Mouse (Mus musculus) intestine, postnatal 0 days (tissue): ENCODE results near the gene Wdtc1. TPM values are rescaled to one million over a fixed set of nuclear protein-coding genes. Genes with fewer than 3 reads are reported as not detected.

Source experiments
- ATAC-seq: fragments of 200-750 bp; cut with Nextera tagmentation; 2 replicates; pipeline ENCODE4 v1.8.0; 2017; ENCODE audit warnings: mild to moderate bottlenecking, moderate TSS enrichment, moderate library complexity
- H3K27ac ChIP-seq: fragments of 300-500 bp; sonication (generic); 2 replicates; pipeline ENCODE4 v1.5.1; 2014; ENCODE audit warnings: mild to moderate bottlenecking, low read depth, low read length, moderate library complexity
- H3K27me3 ChIP-seq: fragments of 300-500 bp; sonication (generic); replicated peaks from 2 replicates; pipeline ENCODE4 v1.6.1; 2014; ENCODE audit warnings: low read length, mixed read lengths; ENCODE audit not compliant: control insufficient read depth, insufficient read depth
- H3K36me3 ChIP-seq: fragments of 300-500 bp; sonication (generic); 2 replicates; pipeline ENCODE4 v1.6.1; 2014; ENCODE audit warnings: mild to moderate bottlenecking, moderate library complexity; ENCODE audit not compliant: control insufficient read depth, insufficient read depth
- H3K4me1 ChIP-seq: fragments of 300-500 bp; sonication (generic); replicated peaks from 2 replicates; pipeline ENCODE4 v1.6.1; 2014; ENCODE audit warnings: antibody characterized with exemption, low read length, mixed read lengths; ENCODE audit not compliant: control insufficient read depth, insufficient read depth
- H3K4me2 ChIP-seq: fragments of 300-500 bp; sonication (generic); replicated peaks from 2 replicates; pipeline ENCODE4 v1.6.1; 2014; ENCODE audit warnings: low read depth, mild to moderate bottlenecking, moderate library complexity
- H3K4me3 ChIP-seq: fragments of 300-500 bp; sonication (generic); 2 replicates; pipeline ENCODE4 v1.5.1; 2014; ENCODE audit warnings: low read depth, low read length
- H3K9ac ChIP-seq: fragments of 300-500 bp; sonication (generic); 2 replicates; pipeline ENCODE4 v1.6.1; 2014; ENCODE audit warnings: mild to moderate bottlenecking, low read depth, low read length
- H3K9me3 ChIP-seq: fragments of 300-500 bp; sonication (generic); 2 replicates; pipeline ENCODE4 v1.6.1; 2016; ENCODE audit warnings: mixed run types; ENCODE audit not compliant: control insufficient read depth
- CTCF ChIP-seq: sonication (generic); IDR thresholded peaks from 2 replicates; pipeline ENCODE4 v1.5.1; 2016; ENCODE audit warnings: low read depth, mild to moderate bottlenecking, control low read depth, antibody characterized with exemption, moderate library complexity
- WGBS: fragments of 180-500 bp; shearing (Covaris S2); extraction: QIAGEN DNeasy Blood & Tissue Kit; methylation state at CpG from one replicate; pipeline ENCODE4 v1.1.7; 2014; 5-methylcytosine and 5-hydroxymethylcytosine counted together
- polyA plus RNA-seq: library from polyadenylated mRNA; unstranded; fragments of >200 nt; fragmentation: Nextera tagmentation; extraction: Ambion mirVana; gene quantifications from 2 replicates; pipeline ENCODE4 v1.2.1, GENCODE M21; 2015

The Wdtc1 gene
- polyA plus RNA-seq, 1 experiment from 2014 or later, result 7.2 TPM

DNA sequence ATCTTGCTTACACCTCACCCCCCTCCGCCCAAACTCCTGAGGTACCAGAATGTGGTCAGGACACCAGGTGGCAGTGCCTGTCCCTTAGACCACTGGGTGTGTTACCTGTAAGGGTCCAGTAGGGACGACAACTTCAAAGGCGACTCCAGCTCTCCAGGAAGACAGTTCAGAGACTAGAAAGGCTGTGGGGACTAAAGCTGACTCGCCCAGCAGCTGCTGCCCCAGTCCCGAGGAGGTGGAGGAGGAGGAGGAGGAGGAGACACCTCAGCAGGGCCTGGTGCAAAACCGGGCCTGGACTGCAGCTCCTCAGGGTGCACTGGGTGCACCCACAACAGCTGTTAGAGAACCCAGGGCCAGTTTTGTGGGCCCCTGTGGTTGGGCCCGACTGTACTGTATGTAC is 90.4 kb downstream of the Wdtc1 start, which contains the start of gene Sytl1:
Sytl1 (minus strand) TSS at position 232 of the 400 bp plus-strand sequence.
- no peaks in the 10 kb centered on the region for H3K9me3 ChIP-seq
- H3K4me1 ChIP-seq, result no peaks in the 10 kb centered on the region
- 0 out of 2 replicates have a peak within 1 kb of the TSS, but pooled peaks have one; percentile 11 for H3K9ac ChIP-seq
- no peak within 1 kb of the TSS for H3K27ac ChIP-seq
- H3K4me2 ChIP-seq, result no peak within 1 kb of the TSS
- peak; percentile 30 for TF ChIP-seq CTCF
- no peak within 1 kb of the TSS for H3K4me3 ChIP-seq
- peaks cover 31% of the 10 kb centered on the region for H3K36me3 ChIP-seq
- no peak for ATAC-seq
- H3K27me3 ChIP-seq, result no peaks in the 10 kb centered on the region
- 35% methylated on average over 7 of the region's 7 CpGs for WGBS

DNA sequence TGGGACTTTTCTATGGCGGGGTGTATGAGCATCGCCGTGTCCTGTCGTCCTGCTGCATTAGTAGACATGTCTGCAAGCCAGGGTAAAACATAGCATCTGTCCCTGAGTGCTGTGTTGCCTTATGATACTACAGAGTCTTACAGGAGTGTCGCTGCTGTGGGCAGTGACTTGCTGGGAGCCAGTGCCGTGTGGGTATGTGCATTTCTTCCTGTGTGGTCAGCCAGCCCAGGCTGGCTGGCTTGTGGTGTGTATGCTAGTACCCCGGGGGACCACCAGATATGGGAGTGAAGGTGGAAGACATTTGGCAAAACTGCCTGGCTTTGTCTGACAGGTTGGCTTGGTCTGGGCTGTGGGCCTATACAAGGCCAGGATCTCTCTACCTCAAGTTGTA is 90.9 kb downstream of the Wdtc1 start:
- H3K27me3 ChIP-seq, result no peaks in the 10 kb centered on the region
- ATAC-seq, result no peak
- no peak overlapping the region for H3K4me2 ChIP-seq
- 66% methylated on average over 7 of the region's 7 CpGs for WGBS
- peaks cover 26% of the 10 kb centered on the region for H3K36me3 ChIP-seq
- H3K9me3 ChIP-seq, result no peaks in the 10 kb centered on the region
- H3K4me1 ChIP-seq, result peaks cover 2% of the 10 kb centered on the region; the same call in 1 of the 2 replicates
- 0 out of 2 replicates have a peak overlapping the region, but pooled peaks have one; percentile 11 for H3K9ac ChIP-seq
- TF ChIP-seq CTCF, result no peak
- H3K27ac ChIP-seq, result no peak overlapping the region
- no peak overlapping the region for H3K4me3 ChIP-seq

DNA sequence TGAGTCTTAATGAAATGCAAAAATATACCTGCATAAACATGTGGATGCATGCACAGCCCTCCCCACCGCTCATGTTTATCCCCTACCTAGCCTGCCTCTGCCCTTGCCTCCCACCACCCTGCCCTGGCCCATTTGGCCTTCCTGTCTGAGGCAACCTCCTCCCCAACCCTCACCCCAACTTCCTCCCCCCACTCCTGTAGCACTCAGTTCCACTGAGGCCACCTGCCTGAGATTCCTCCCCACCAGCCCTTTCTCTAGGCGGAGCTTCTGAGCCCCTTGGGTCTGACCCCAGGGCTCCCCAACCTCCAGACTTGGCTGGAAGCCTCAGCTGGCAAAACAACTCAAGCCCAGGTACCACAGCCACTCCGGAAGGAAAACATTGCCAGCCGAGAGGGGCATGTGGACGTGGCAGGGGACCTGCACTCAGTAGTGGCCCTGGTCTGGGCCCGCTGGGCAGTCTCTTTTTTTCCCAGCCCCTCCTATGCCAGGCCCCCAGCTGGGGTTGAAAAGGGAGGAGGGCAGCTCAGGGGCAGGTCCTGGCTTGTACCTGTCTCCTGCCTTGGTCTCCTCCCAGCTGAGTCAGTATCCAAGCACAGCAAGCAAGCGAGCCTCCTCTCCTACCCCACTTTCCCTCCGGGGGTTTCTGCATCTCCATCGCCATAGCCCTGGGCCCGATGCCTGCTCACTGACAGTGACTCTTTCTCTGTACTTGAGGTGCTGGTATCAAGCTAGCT is 91.5 kb downstream of the Wdtc1 start:
- Histone ChIP-seq H3K9ac (0 out of 2 replicates have a peak overlapping the region, but pooled peaks have one; percentile 11), H3K36me3 (peaks cover 22% of the 10 kb centered on the region), H3K27ac (no peak overlapping the region), H3K4me2 (no peak overlapping the region), H3K4me3 (no peak overlapping the region), H3K27me3 (no peaks in the 10 kb centered on the region), H3K4me1 (peaks cover 3% of the 10 kb centered on the region; the same call in 1 of the 2 replicates), H3K9me3 (no peaks in the 10 kb centered on the region)
- TF ChIP-seq CTCF, result no peak
- 67% methylated on average over 10 of the region's 10 CpGs for WGBS
- ATAC-seq, result no peak

DNA sequence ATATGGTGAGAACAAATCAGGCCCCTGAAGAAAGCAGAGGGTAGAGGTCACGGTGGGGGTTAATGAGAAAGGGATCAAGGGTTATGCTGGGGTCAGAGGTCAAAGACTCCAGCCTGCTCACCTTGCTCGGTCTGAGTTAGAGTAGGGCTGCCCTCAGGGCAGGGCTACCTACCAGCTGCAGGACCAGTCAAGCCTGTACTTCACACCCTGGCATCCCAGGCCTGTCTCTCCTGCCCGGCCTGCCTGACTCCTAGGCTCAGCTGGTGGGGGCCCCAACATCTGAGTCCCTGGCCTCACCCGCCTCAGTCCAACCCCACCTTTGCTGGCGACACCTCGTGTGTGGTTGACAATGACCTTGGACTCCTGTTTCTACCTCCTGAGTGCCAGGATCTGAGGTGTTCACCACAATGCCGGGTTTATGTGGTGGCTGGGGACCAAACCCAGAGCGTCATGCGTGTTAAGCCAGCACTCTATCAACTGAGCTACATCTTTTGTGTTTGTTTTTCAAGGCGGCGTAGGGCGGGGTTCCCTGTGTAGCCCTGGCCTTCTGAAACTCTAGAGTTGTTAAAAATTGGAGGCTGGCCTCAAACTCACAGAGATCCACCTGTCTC is 95.4 kb downstream of the Wdtc1 start:
- peaks cover 3% of the 10 kb centered on the region; the same call in 1 of the 2 replicates for H3K4me1 ChIP-seq
- no peak overlapping the region for H3K27ac ChIP-seq
- H3K27me3 ChIP-seq, result no peaks in the 10 kb centered on the region
- peak overlapping the region; percentile 50; the same call in 1 of the 2 replicates for H3K4me2 ChIP-seq
- no peak overlapping the region for H3K9ac ChIP-seq
- no peak for TF ChIP-seq CTCF
- H3K9me3 ChIP-seq, result no peaks in the 10 kb centered on the region
- H3K4me3 ChIP-seq, result no peak overlapping the region
- H3K36me3 ChIP-seq, result no peaks in the 10 kb centered on the region
- ATAC-seq, result peak; percentile 48
- WGBS, result 40% methylated on average over 12 of the region's 12 CpGs

DNA sequence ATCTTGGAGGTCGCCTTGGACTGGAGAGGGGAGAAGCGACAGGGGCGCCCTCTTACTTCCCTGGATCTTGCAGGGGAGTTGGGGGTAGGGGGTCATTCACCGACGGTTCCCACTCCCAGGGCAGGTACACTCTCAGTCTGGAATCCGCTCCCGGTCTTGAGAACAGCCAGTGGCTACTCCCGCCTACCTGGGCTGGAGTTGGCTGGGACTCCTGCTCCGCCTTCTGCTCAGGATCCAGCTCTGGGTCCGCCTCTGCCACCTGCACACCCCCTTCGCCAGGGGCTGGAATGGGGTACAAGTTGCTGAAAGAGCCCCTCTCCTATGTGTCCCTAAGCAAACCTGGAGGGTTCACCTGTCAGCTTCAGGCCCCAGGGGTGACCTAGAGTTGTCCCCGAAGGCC is 96.1 kb downstream of the Wdtc1 start:
- peaks cover 3% of the 10 kb centered on the region; the same call in 1 of the 2 replicates for H3K4me1 ChIP-seq
- WGBS, result 38% methylated on average over 12 of the region's 12 CpGs
- H3K27me3 ChIP-seq, result 0 out of 2 replicates have a peak, but pooled peaks cover 4% of the 10 kb centered on the region
- peak overlapping the region; percentile 50 for H3K4me2 ChIP-seq
- H3K9ac ChIP-seq, result no peak overlapping the region
- peak overlapping the region; percentile 11; the same call in 1 of the 2 replicates for H3K4me3 ChIP-seq
- H3K9me3 ChIP-seq, result no peaks in the 10 kb centered on the region
- no peak overlapping the region for H3K27ac ChIP-seq
- ATAC-seq, result peak; percentile 54
- H3K36me3 ChIP-seq, result no peaks in the 10 kb centered on the region
- no peak for TF ChIP-seq CTCF

DNA sequence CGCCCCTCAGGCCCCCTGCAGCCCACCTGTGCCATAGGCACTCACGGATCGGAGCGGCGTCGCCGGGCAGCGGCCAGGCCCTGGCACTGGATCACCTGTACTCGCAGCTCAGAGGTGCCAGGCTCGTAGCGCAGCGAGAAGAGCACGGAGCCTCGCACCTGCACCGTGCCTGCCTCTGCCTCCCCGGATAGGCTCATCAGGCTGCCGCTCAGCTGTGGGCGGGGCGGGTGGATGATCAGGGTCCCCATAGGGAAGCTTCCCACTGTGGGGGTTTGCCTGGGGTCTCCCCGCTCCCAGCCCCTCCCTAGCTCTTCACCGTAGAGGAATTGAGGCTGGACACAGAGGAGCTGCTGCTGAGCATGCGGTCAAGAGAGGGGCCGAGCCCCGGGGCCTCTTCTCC is 96.5 kb downstream of the Wdtc1 start:
- H3K36me3 ChIP-seq, result no peaks in the 10 kb centered on the region
- 20% methylated on average over 24 of the region's 24 CpGs for WGBS
- peaks cover 3% of the 10 kb centered on the region; the same call in 1 of the 2 replicates for H3K4me1 ChIP-seq
- H3K9ac ChIP-seq, result no peak overlapping the region
- peak overlapping the region; percentile 50 for H3K4me2 ChIP-seq
- TF ChIP-seq CTCF, result no peak
- no peak overlapping the region for H3K27ac ChIP-seq
- H3K9me3 ChIP-seq, result no peaks in the 10 kb centered on the region
- H3K27me3 ChIP-seq, result peaks cover 6% of the 10 kb centered on the region; the same call in 1 of the 2 replicates
- H3K4me3 ChIP-seq, result peak overlapping the region; percentile 11; the same call in 1 of the 2 replicates
- 0 out of 2 replicates have a peak, but pooled peaks have one; percentile 31 for ATAC-seq
